Mouse (Mus musculus) limb, embryonic 13.5 days (tissue): ENCODE data around the gene Nrde2. TPM values are rescaled to one million over a fixed set of nuclear protein-coding genes. Genes with fewer than 3 reads are reported as not detected.
A peak's percentile ranks its signal among the peaks of the same experiment; 100 is the strongest.
"Not testable (repeated sequence)": the region's sequence is repeated elsewhere in the genome, so short reads cannot be mapped to it uniquely, and the experiment has no call there.

Source experiments
- ATAC-seq: fragments of 200-750 bp; cut with Nextera tagmentation; 2 replicates; pipeline ENCODE4 v1.8.0; 2017; ENCODE audit warnings: low read depth, moderate number of reproducible peaks, moderate TSS enrichment; ENCODE audit not compliant: low FRiP score
- H3K27ac ChIP-seq: fragments of 300-500 bp; sonication (generic); 2 replicates; pipeline ENCODE4 v1.5.1; 2015; ENCODE audit warnings: inconsistent platforms, mild to moderate bottlenecking, moderate library complexity
- H3K27me3 ChIP-seq: fragments of 300-500 bp; sonication (generic); 2 replicates; pipeline ENCODE4 v1.6.1; 2015; ENCODE audit warnings: mild to moderate bottlenecking, inconsistent platforms
- H3K36me3 ChIP-seq: fragments of 300-500 bp; sonication (generic); 2 replicates; pipeline ENCODE4 v1.6.1; 2015; ENCODE audit warnings: inconsistent platforms, mild to moderate bottlenecking, moderate library complexity
- H3K4me1 ChIP-seq: fragments of 300-500 bp; sonication (generic); 2 replicates; pipeline ENCODE4 v1.6.1; 2015; ENCODE audit warnings: inconsistent platforms
- H3K4me2 ChIP-seq: fragments of 300-500 bp; sonication (generic); replicated peaks from 2 replicates; pipeline ENCODE4 v1.6.1; 2015; ENCODE audit warnings: inconsistent platforms, mild to moderate bottlenecking, moderate library complexity
- H3K4me3 ChIP-seq: fragments of 300-500 bp; sonication (generic); 2 replicates; pipeline ENCODE4 v1.5.1; 2015; ENCODE audit warnings: moderate library complexity, mild to moderate bottlenecking, inconsistent platforms
- H3K9ac ChIP-seq: fragments of 300-500 bp; sonication (generic); 2 replicates; pipeline ENCODE4 v1.6.1; 2015; ENCODE audit warnings: mild to moderate bottlenecking, inconsistent platforms
- H3K9me3 ChIP-seq: fragments of 300-500 bp; sonication (generic); 2 replicates; pipeline ENCODE4 v1.6.1; 2016; ENCODE audit warnings: inconsistent platforms
- WGBS: fragments of 180-500 bp; shearing (Covaris S2); methylation state at CpG from one replicate; pipeline ENCODE4 v1.1.7; 2015; 5-methylcytosine and 5-hydroxymethylcytosine counted together
- polyA plus RNA-seq: library from polyadenylated mRNA; unstranded; fragments of >200 nt; fragmentation: Nextera tagmentation; extraction: Ambion mirVana; gene quantifications from 2 replicates; pipeline ENCODE4 v1.2.1, GENCODE M21; 2015

Nrde2 gene
- polyA plus RNA-seq, 1 experiment from 2014 or later: 15.2 TPM

DNA sequence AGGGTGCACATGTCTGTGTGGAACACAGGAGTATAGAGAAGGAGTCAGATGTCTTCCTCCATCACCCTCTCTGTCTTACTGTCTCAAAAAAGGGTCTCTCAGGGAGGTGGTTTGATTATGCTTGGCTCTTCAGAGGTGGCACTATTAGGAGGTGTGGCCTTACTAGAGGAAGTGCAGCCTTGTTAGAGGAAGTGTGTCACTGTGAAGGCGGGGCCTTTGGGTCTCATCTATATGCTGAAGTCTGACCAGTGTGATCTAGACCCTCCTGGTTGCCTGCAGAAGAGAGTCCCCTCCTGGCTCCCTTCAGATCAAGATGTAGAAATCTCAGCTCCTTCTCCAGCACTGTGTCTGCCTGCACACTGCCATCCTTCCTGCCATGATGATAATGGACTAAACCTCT is 34.7 kb upstream of the Nrde2 start:
- no peak overlapping the region for H3K9ac ChIP-seq
- H3K4me1 ChIP-seq: 0 out of 2 replicates have a peak, but pooled peaks cover 5% of the 10 kb centered on the region
- no peak overlapping the region for H3K27ac ChIP-seq
- no peaks in the 10 kb centered on the region for H3K9me3 ChIP-seq
- no peaks in the 10 kb centered on the region for H3K36me3 ChIP-seq
- no peaks in the 10 kb centered on the region for H3K27me3 ChIP-seq
- WGBS: 88% methylated on average over 1 of the region's 1 CpGs
- H3K4me3 ChIP-seq: no peak overlapping the region
- no peak overlapping the region for H3K4me2 ChIP-seq
- no peak for ATAC-seq

DNA sequence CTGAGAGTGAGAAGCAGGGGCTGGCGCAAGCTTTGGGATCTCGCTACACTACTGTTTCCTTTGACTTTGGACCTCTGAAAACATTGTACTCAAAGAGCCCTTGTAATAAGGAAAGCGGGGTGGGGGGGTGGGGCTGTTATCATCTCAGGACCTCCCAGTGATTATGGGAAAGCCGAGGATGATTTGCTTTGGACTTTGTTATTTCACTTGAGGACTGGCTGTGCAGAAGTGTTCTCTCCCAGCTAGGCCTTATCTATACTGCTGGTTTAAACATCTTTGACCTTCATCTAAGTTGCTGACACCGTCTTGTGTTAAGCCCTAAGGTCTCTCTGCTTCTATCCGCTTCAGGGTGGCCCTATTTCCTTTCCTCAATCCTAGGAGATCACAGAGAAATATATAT is 31.3 kb upstream of the Nrde2 start:
- peaks cover 13% of the 10 kb centered on the region for H3K4me1 ChIP-seq
- H3K9me3 ChIP-seq: no peaks in the 10 kb centered on the region
- 92% methylated on average over 6 of the region's 6 CpGs for WGBS
- H3K27me3 ChIP-seq: no peaks in the 10 kb centered on the region
- no peaks in the 10 kb centered on the region for H3K36me3 ChIP-seq
- no peak overlapping the region for H3K27ac ChIP-seq
- no peak overlapping the region for H3K4me2 ChIP-seq
- ATAC-seq: no peak
- H3K4me3 ChIP-seq: no peak overlapping the region
- H3K9ac ChIP-seq: no peak overlapping the region

GRCm38 (mm10) chr12:100187756-100188430 is 28.4 kb upstream of the Nrde2 start:
- no peaks in the 10 kb centered on the region for H3K27me3 ChIP-seq
- ATAC-seq: no peak
- peak overlapping the region; percentile 82 for H3K27ac ChIP-seq
- no peaks in the 10 kb centered on the region for H3K9me3 ChIP-seq
- peak overlapping the region; percentile 70 for H3K9ac ChIP-seq
- peak overlapping the region; percentile 64 for H3K4me3 ChIP-seq
- WGBS: under 1% methylated on average over 29 of the region's 29 CpGs
- peaks cover 15% of the 10 kb centered on the region for H3K4me1 ChIP-seq
- peak overlapping the region; percentile 76 for H3K4me2 ChIP-seq
- no peaks in the 10 kb centered on the region for H3K36me3 ChIP-seq

- Histone ChIP-seq H3K4me1 (peaks cover 15% of the 10 kb centered on the region), H3K4me3 (peak overlapping the region; percentile 64), H3K4me2 (peak overlapping the region; percentile 76), H3K9me3 (no peaks in the 10 kb centered on the region), H3K36me3 (no peaks in the 10 kb centered on the region), H3K27me3 (no peaks in the 10 kb centered on the region), H3K9ac (peak overlapping the region; percentile 83), H3K27ac (peak overlapping the region; percentile 99)
- under 1% methylated on average over 52 of the region's 52 CpGs for WGBS
- peak; percentile 100 for ATAC-seq
Observed at GRCm38 (mm10) chr12:100187013-100187755, 27.7 kb upstream of the Nrde2 start.

GRCm38 (mm10) chr12:100186376-100186775 is 26.9 kb upstream of the Nrde2 start:
- Histone ChIP-seq H3K4me3 (peak overlapping the region; percentile 64), H3K9me3 (no peaks in the 10 kb centered on the region), H3K4me1 (peaks cover 15% of the 10 kb centered on the region), H3K36me3 (no peaks in the 10 kb centered on the region), H3K9ac (peak overlapping the region; percentile 83), H3K27ac (peak overlapping the region; percentile 99), H3K4me2 (peak overlapping the region; percentile 71), H3K27me3 (no peaks in the 10 kb centered on the region)
- no peak for ATAC-seq
- WGBS: 5% methylated on average over 6 of the region's 6 CpGs

DNA sequence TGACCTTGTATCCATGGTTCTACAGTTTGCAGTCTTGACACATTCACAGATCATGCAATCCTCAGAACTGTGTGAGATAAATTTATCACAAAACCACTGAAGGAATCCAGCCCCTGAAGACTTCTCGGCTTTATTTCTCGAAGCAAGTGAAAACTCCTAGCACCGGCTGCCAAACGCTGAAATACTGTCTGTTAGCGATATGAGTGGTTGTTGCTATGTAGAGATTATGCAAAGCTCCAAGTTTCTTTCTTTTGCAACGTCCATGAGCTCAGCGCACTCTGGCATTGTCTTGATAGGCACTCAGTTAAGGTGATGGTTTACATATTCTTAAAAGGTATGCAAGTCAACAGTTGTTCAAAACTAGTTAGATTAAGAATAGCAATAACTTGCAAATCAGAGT is 26.4 kb upstream of the Nrde2 start:
- H3K9me3 ChIP-seq: no peaks in the 10 kb centered on the region
- H3K4me1 ChIP-seq: peaks cover 15% of the 10 kb centered on the region
- no peak overlapping the region for H3K27ac ChIP-seq
- H3K4me2 ChIP-seq: peak overlapping the region; percentile 71; the same call in 1 of the 2 replicates
- H3K27me3 ChIP-seq: no peaks in the 10 kb centered on the region
- no peak overlapping the region for H3K4me3 ChIP-seq
- WGBS: 77% methylated on average over 7 of the region's 7 CpGs
- no peaks in the 10 kb centered on the region for H3K36me3 ChIP-seq
- no peak for ATAC-seq
- no peak overlapping the region for H3K9ac ChIP-seq

- 81% methylated on average over 2 of the region's 2 CpGs for WGBS
Observed at GRCm38 (mm10) chr12:100184976-100185375, 25.5 kb upstream of the Nrde2 start.

DNA sequence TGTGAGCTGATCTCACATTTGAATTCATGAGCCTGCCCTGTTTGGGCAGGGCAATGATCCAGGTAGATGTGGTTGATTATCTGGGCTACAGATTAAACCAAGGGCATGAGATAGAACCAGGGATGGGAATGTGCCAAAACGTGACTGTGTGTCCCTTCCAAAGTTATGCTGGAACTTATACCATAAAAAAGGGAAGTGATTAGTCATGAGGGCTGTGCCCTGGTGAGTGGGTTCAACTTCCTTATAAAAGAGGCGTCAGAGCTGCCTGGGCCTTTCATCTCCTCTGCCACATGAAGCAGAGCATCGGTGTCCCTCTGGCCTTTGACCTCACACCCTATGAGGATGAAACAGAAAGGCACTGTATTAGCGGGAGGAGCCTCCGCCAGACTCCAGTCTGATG is 24.5 kb upstream of the Nrde2 start:
- 30% methylated on average over 5 of the region's 5 CpGs for WGBS
- Histone ChIP-seq H3K4me1 (peaks cover 18% of the 10 kb centered on the region), H3K9ac (no peak overlapping the region), H3K4me2 (no peak overlapping the region), H3K4me3 (no peak overlapping the region), H3K27me3 (no peaks in the 10 kb centered on the region), H3K9me3 (no peaks in the 10 kb centered on the region), H3K36me3 (no peaks in the 10 kb centered on the region), H3K27ac (no peak overlapping the region)
- ATAC-seq: no peak

More at GRCm38 (mm10) chr12:100184976-100185375, 25.5 kb upstream of the Nrde2 start:
- H3K4me1 ChIP-seq: peaks cover 15% of the 10 kb centered on the region
- not testable (repeated sequence) for H3K27me3 ChIP-seq, H3K4me3 ChIP-seq, H3K4me2 ChIP-seq, H3K27ac ChIP-seq, H3K36me3 ChIP-seq, H3K9ac ChIP-seq, H3K9me3 ChIP-seq, ATAC-seq

- 85% methylated on average over 2 of the region's 2 CpGs for WGBS
- ATAC-seq: no peak
- Histone ChIP-seq H3K27ac (no peak overlapping the region), H3K9ac (no peak overlapping the region), H3K9me3 (no peaks in the 10 kb centered on the region), H3K36me3 (no peaks in the 10 kb centered on the region), H3K4me3 (no peak overlapping the region), H3K27me3 (no peaks in the 10 kb centered on the region), H3K4me2 (no peak overlapping the region), H3K4me1 (peaks cover 21% of the 10 kb centered on the region)
Observed at GRCm38 (mm10) chr12:100182676-100183075, 23.2 kb upstream of the Nrde2 start.

- Histone ChIP-seq H3K4me2 (no peak overlapping the region), H3K36me3 (no peaks in the 10 kb centered on the region), H3K27me3 (no peaks in the 10 kb centered on the region), H3K4me1 (peaks cover 30% of the 10 kb centered on the region), H3K9ac (no peak overlapping the region), H3K9me3 (no peaks in the 10 kb centered on the region), H3K4me3 (no peak overlapping the region), H3K27ac (no peak overlapping the region)
- ATAC-seq: no peak
- 86% methylated on average over 13 of the region's 13 CpGs for whole genome bisulfite sequencing
Observed at GRCm38 (mm10) chr12:100180802-100181201, 21.3 kb upstream of the Nrde2 start.

DNA sequence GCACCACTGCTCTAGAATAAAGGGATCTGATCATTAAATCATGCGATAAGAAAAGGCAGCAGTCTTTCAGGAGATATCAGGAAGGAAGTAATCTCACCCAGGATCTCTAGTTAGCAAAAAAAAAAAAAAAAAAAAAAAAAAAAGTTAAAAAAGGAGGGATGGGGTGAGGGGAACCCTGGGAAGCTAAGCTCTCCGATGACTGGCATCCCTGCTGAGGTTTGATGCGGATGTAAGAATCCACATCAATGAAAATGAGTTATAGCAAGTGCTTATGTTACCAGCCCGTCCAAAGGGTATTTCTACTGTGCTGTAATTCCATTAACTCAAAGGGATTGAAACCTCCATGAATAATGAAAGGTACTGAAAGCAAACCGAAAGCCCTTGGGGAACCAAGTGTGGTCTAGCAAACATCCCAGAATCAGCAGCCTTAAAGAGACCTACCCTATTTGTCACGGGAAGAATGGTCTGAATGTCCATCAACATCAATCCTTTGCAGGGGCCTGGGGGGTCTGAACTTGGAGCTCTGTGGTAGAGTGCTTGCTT is 19.5 kb upstream of the Nrde2 start:
- no peak for ATAC-seq
- no peak overlapping the region for H3K27ac ChIP-seq
- no peak overlapping the region for H3K4me3 ChIP-seq
- 30% methylated on average over 6 of the region's 6 CpGs for WGBS
- H3K4me2 ChIP-seq: no peak overlapping the region
- H3K9me3 ChIP-seq: no peaks in the 10 kb centered on the region
- H3K27me3 ChIP-seq: no peaks in the 10 kb centered on the region
- H3K9ac ChIP-seq: no peak overlapping the region
- H3K4me1 ChIP-seq: peaks cover 31% of the 10 kb centered on the region
- no peaks in the 10 kb centered on the region for H3K36me3 ChIP-seq

GRCm38 (mm10) chr12:100176469-100177056 is 17.1 kb upstream of the Nrde2 start:
- 0 out of 2 replicates have a peak overlapping the region, but pooled peaks have one; percentile 39 for H3K27ac ChIP-seq
- H3K9ac ChIP-seq: no peak overlapping the region

More at GRCm38 (mm10) chr12:100176469-100177056, 17.1 kb upstream of the Nrde2 start:
- Histone ChIP-seq H3K27me3 (no peaks in the 10 kb centered on the region), H3K9me3 (no peaks in the 10 kb centered on the region), H3K36me3 (no peaks in the 10 kb centered on the region), H3K4me2 (no peak overlapping the region), H3K4me3 (no peak overlapping the region), H3K4me1 (peaks cover 31% of the 10 kb centered on the region)
- no peak for ATAC-seq
- 19% methylated on average over 11 of the region's 11 CpGs for whole genome bisulfite sequencing
